Mouse (Mus musculus) Patski (cell line): ENCODE measurements around the gene Actrt2. TPM values are rescaled to one million over a fixed set of nuclear protein-coding genes. Genes with fewer than 3 reads are reported as not detected.

Experiments
- ATAC-seq: fragments of 100-300 bp; one replicate; pipeline ENCODE4 v1.8.0; 2021
- CTCF ChIA-PET: fragments of 350-600 bp; sonication (Branson Sonifier 250); formaldehyde crosslinking; loops from one replicate; lab custom pipeline; 2022; ENCODE audit warnings: inconsistent platforms; lab: Charles Lee
- POLR2A ChIA-PET: fragments of 350-600 bp; sonication (Branson Sonifier 250); formaldehyde crosslinking; loops from one replicate; lab custom pipeline; 2022; ENCODE audit warnings: antibody characterized with exemption, inconsistent platforms; lab: Charles Lee
- DNase-seq: peaks from one replicate; pipeline ENCODE4 v3.0.0-alpha.2; 2011; ENCODE audit warnings: low read depth, low spot score
- H3K27me3 ChIP-seq: fragments of 371-371 bp; one replicate; pipeline ENCODE4 v1.5.1; 2021
- CTCF ChIP-seq: fragments of 100-300 bp; IDR thresholded peaks from one replicate; pipeline ENCODE4 v1.5.1; 2021
- in situ Hi-C: fragments of 300-500 bp; cut with MboI; formaldehyde crosslinking; loops from 3 replicates; pipeline ENCODE4 v1.11.1; 2018; ENCODE audit warnings: low pct_unique_long_range_greater_than_20kb, mixed read lengths
- polyA plus RNA-seq: library from polyadenylated mRNA; unstranded; gene quantifications from one replicate; pipeline ENCODE4 v1.2.3, GENCODE M21; 2021

The Actrt2 gene
- polyA plus RNA-seq, result not detected

DNA sequence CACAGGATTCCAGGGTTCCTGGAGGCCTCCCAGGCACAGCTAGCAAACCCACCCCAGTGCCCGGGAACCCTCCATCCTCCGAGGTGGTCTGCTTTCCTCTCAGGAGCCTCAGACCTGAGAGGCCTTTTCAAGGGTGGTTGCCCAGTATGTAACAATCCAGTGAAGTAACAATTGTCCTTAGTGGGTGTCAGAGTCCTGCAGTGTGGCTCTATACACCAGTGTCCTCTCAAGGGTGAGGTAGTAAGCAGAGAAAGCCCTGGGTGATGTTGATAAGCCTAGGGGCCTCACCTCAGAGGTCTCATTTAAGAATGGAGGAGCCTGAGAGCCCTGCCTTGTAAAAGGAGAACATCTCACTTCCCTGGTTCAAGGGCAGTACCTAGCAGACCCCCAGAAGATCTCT is at the start of gene Actrt2:
TSS of gene Actrt2 (minus strand) at position 101 of the 400 bp plus-strand sequence.
- CTCF ChIA-PET, result interaction anchor here (0.6 kb wide), 1 partner anchor 339 kb away, joined by 3 read pairs; no protein-coding TSS in a partner anchor
- DNase-seq, result no peak

DNA sequence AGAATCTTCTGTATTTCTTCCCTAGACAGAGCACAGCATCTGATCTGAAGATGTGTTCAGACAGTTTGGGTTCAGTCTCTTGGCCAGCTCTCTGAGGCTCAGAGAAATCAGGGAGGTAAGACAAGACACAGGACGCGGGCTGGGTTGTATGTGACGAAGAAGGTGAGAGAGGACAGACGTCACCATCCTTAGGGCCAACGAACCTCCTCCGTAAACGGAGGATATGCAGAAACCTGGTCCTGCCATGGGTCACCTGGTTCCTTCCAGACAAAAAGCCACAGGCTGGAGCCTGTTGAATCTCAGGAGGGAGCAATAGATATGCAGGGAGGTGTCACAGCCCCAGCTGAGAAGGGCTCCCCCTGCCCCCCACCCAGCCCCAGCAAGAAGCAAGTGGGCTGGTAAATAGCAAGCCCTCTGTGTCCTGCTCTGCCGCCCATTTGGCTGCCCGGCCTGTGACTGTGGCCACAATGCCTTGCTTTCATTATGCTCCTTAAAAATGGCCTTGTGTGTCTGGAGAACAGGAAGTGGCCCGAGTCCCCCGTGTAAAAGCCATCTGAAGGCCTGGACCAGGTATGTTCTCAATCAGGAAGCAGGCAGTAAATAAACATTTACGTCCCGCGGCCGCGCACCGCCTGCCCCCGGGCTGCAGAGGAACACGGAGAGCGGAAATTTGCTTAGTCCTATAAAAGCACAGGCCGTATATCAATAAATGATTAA is 41.9 kb upstream of the Actrt2 start:
- no peak for ATAC-seq
- no peak for TF ChIP-seq CTCF
- in situ Hi-C loops, result no loop called here
- ChIA-PET POLR2A (no interaction called here), CTCF (no interaction called here)
- DNase-seq, result no peak
- H3K27me3 ChIP-seq, result peaks cover 13% of the 10 kb centered on the region

More for the DNA sequence above, at the start of gene Actrt2:
- H3K27me3 ChIP-seq, result peaks cover 23% of the 10 kb centered on the region
- no peak for ATAC-seq
- POLR2A ChIA-PET, result no interaction called here
- in situ Hi-C loops, result no loop called here
- TF ChIP-seq CTCF, result no peak

DNA sequence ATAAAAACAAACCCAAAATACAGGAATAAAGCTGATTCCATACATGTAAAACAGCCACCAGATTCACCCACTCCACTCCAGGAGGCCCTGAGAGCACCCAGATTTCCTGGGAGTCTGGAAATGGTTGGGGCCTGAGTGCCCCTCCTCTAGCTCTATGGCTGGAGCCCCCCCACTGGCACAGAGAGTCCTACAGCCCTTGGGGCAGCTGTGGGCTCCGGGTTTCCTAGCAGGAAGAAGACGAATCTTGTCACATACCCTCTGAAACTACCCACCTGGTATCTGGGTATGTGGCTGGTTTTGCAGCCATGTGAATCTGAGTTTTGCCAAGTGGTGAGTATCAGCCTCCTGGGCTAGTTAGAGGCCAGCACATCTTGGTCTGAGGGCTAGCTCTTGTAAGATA is 41.1 kb upstream of the Actrt2 start:
- no peak for TF ChIP-seq CTCF
- DNase-seq (no peak), ATAC-seq (no peak)
- peaks cover 14% of the 10 kb centered on the region for H3K27me3 ChIP-seq
- ChIA-PET CTCF (no interaction called here), POLR2A (no interaction called here)
- in situ Hi-C loops, result no loop called here

DNA sequence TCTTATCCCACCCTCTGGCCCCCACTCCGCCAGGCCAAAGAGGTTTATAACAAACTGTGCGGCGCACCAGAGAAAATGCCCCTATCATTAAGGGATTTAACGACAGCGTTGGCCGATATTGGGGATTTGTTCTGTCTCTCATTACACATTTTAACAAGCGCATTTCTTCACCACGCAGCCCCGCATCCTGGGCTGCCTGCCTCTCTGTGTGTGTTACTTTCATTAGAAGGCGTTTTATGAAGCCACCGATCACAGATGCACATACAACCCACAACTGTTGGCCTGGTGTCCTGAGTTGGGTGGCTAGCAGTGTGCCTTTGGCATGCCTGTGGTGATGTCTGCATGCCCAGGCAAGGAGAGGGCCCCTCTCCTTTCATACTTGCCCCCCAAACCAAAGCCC is 40.6 kb upstream of the Actrt2 start:
- peaks cover 19% of the 10 kb centered on the region for H3K27me3 ChIP-seq
- in situ Hi-C loops, result no loop called here
- ATAC-seq (no peak), DNase-seq (no peak)
- POLR2A ChIA-PET, result no interaction called here
- CTCF ChIA-PET, result no interaction called here
- no peak for TF ChIP-seq CTCF

DNA sequence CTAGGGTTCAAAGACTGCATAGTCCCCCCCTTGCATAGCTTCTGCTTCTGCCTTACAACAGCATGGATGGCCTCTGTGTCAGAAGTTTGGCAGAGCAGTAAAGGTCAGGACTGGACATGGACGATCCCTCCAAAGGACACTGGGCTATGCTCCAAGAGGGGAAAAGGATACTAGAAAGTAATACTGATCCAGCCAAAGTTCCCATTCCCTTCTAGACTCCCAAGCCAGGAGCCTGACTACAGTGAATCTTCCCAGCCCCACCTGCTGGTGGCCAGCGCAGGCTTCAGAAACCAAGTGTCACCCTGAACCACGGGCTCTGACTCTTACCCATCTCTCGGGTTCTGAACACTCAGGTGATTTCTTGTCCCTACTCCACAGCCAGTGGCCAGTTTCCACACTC is 39.9 kb upstream of the Actrt2 start:
- CTCF ChIA-PET, result no interaction called here
- in situ Hi-C loops, result no loop called here
- no peak for TF ChIP-seq CTCF
- POLR2A ChIA-PET, result no interaction called here
- no peak for ATAC-seq
- DNase-seq, result no peak
- peaks cover 24% of the 10 kb centered on the region for H3K27me3 ChIP-seq

DNA sequence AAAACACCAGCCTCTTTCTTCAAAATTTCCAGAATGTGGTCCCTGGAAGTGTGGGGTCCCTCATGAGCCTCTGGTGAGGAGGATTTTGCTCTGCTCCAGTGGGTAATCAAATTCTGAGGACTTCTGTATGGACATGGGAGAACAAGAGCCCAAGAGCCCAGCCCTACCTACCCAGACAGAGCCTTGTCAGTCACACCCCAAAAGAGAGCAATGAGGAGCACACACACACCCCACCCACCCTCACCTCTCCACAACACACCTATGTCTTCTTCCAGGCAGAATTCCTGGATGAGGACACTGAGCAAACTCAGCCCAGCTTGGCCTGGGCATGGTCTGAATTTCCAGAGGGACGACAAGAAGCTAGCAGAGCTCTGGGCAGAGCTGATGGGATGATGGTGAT is 38.8 kb upstream of the Actrt2 start:
- DNase-seq (no peak), ATAC-seq (no peak)
- CTCF ChIA-PET, result no interaction called here
- in situ Hi-C loops, result no loop called here
- peaks cover 25% of the 10 kb centered on the region for H3K27me3 ChIP-seq
- no peak for TF ChIP-seq CTCF
- POLR2A ChIA-PET, result no interaction called here

DNA sequence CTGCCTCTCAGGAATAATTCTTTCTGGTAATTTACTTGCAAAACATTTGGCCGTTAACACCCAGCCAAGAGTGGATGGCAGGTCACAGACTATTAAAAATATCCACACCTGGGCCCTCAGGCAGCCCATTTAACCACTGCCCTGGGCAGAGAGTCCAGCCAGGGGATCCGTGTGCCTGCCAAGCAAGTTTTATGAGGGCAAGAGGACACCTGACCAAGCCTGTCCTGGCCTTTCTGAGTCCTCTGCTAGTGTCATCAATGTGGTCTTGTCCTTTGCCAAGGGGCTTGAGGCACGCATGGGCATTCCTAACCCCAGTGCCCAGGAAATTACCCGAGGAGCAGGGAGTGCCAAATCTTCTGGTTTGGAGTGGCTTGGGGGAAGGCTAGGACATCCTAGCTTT is 38.0 kb upstream of the Actrt2 start:
- H3K27me3 ChIP-seq, result peaks cover 25% of the 10 kb centered on the region
- TF ChIP-seq CTCF, result no peak
- DNase-seq, result no peak
- in situ Hi-C loops, result no loop called here
- ChIA-PET CTCF (no interaction called here), POLR2A (no interaction called here)
- ATAC-seq, result no peak

DNA sequence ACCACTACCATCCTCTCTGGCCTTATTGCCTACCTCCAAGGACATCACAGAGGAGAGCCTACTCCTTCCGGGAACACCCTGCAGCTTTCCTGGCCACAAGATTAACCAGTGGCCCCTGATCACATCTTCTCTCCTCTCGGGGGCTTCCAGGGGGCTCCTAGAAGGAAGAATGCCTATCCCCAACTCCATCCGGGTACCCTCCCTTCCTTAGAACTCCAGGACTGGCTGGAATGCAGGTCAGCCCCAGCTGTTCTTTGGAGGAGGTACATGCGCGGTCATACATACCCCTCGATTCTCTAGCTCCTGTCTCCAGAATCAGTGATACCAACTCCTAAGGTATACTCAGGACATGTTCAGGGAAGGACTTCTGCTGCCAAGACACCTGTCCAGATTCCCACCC is 37.4 kb upstream of the Actrt2 start:
- H3K27me3 ChIP-seq, result peaks cover 25% of the 10 kb centered on the region
- TF ChIP-seq CTCF, result no peak
- in situ Hi-C loops, result no loop called here
- CTCF ChIA-PET, result no interaction called here
- POLR2A ChIA-PET, result no interaction called here
- ATAC-seq (no peak), DNase-seq (no peak)

DNA sequence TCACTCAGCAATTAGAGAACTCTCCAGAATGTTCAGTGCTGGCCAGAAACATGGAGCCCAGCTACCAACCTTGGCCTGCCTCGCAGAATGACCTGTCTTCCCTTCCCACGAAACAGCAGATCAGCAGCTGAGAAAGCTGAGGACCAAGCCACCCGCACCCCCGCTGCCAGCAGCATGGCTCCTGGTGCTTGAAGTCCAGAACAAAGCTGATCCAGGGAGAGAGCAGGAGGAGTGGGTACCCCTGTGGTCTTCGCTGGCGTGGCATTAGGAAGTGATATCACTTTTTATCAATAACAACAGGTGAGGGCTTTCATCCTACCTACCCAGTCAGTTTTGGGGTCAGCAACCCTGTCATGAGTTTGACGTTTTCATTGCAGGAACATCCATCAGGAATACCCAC is 36.9 kb upstream of the Actrt2 start:
- DNase-seq (no peak), ATAC-seq (no peak)
- ChIA-PET POLR2A (no interaction called here), CTCF (no interaction called here)
- in situ Hi-C loops, result no loop called here
- H3K27me3 ChIP-seq, result peaks cover 25% of the 10 kb centered on the region
- no peak for TF ChIP-seq CTCF

DNA sequence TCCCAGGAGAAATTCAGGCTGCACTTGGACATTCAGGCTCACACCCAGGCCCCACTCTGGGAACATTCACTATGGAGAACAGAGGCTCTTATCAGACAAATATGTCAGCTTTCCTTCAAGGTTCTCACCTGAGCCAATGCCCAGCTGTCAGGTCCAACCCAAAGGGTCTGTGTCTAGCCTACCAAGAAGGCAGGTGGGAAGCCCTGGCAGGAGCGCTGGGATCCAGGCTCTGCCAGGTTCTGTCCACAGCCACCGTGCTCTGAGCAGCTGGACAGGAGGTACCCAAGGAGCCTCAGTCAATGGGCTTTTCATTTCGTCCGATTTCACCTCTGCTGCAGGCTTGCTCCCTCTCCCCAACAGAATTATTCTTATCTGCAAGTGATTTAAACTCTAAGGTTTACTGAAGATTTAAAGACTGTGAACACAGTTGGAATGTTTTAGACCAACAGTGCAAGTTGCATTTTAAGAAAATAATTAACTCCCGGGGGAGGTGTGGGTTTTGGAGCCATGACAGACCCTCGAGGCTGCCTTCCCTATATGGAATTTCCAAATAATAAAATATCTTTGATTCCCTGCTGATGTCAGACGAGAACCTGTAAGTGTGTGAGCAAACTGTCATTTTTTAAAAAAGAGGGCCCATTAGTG is 35.9 kb upstream of the Actrt2 start:
- DNase-seq, result no peak
- in situ Hi-C loops, result no loop called here

DNA sequence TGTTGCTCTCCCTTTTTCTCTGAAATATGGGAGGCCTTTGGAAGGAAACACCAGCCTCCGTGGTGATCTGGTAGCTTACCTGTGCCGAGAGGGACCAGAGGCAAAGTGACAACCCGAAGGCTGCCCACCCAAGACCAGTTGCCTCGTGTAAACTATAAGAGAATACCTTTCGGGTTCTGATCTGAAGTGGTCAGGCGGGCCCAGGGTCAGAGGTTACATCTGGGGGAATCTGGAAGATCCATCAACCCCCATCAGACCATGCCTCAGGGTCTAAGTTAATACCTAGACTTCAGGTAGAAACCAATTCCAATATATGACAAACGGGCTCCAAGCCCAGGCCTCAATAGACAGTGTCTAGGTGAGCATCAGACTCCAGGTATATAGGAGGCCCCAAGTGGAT is 35.3 kb upstream of the Actrt2 start:
- ChIA-PET CTCF (no interaction called here), POLR2A (no interaction called here)
- ATAC-seq, result no peak
- peaks cover 25% of the 10 kb centered on the region for H3K27me3 ChIP-seq
- TF ChIP-seq CTCF, result no peak
- no peak for DNase-seq
- in situ Hi-C loops, result no loop called here

More for the DNA sequence above, 35.9 kb upstream of the Actrt2 start:
- CTCF ChIA-PET, result no interaction called here
- H3K27me3 ChIP-seq, result peaks cover 25% of the 10 kb centered on the region
- TF ChIP-seq CTCF, result no peak
- ATAC-seq, result no peak
- POLR2A ChIA-PET, result no interaction called here
